Comparison of ENCODE assay signal across 12 mouse cellular contexts in genomic region chr16:18464271-18464670, GRCm38 (mm10). TPM values are rescaled to one million over a fixed set of nuclear protein-coding genes. Genes with fewer than 3 reads are reported as not detected.
DNase-seq lines count a peak whose midpoint lies in the region; ATAC-seq and TF ChIP-seq lines count a peak whose summit lies in the region.
"Had no signal": no experiment of that assay in that cellular context is flagged by ENCODE, and none has a peak within 500 bp of the region (broad histone marks: within the 10 kb centered on the region; RNA-seq: fewer than 3 reads in every experiment).

No protein-coding gene starts in this region.

- H3K4me2 ChIP-seq in forebrain, postnatal 0 days (ENCODE audit: low read depth), result no peak overlapping the region
- H3K4me2 ChIP-seq: hindbrain, embryonic 15.5 days; lung, embryonic 15.5 days; neural tube, embryonic 13.5 days had no signal

- 0 out of 2 replicates have a peak overlapping the region, but pooled peaks have one; percentile 35 for H3K27ac ChIP-seq in forebrain, postnatal 0 days (ENCODE audit: low read depth, low read length)
- no peak overlapping the region for H3K27ac ChIP-seq in forebrain, embryonic 10.5 days
- H3K27ac ChIP-seq in thymus, adult 2 months (ENCODE audit: control insufficient read depth, insufficient read depth, low read length), result no peak overlapping the region
- H3K27ac ChIP-seq: hindbrain, embryonic 15.5 days; lung, embryonic 15.5 days; neural tube, embryonic 13.5 days had no signal

- TF ChIP-seq CTCF in forebrain, postnatal 0 days (IDR thresholded peaks at IDR 0.05; ENCODE audit: low read depth), result no peak
- no peak for TF ChIP-seq CTCF in thymus, adult 2 months (IDR thresholded peaks at IDR 0.05; ENCODE audit: borderline replicate concordance, control insufficient read depth, extremely low read depth, insufficient read depth, low read length, poor library complexity)

- DNase-seq in forebrain, postnatal 0 days, result no peak
- no peak for DNase-seq in forebrain, embryonic 10.5 days (ENCODE audit: extremely low spot score, low spot score)
- peak; percentile 34 for DNase-seq in thymus, adult 2 months
- DNase-seq in thymus, adult 18-20 months, result no peak
- peak; percentile 40 for DNase-seq in heart, postnatal 36 days
- peak; percentile 48 for DNase-seq in thymus, postnatal 25 days
- no peak for DNase-seq in MN1 (ENCODE audit: low spot score)
- DNase-seq in urinary bladder, postnatal 10 days (ENCODE audit: low spot score), result no peak
- DNase-seq: layer of hippocampus, postnatal 36 days had no signal

- no peak for ATAC-seq in forebrain, postnatal 0 days

- H3K27me3 ChIP-seq in forebrain, postnatal 0 days (ENCODE audit: insufficient read depth, low read length), result no peaks in the 10 kb centered on the region
- peaks cover 30% of the 10 kb centered on the region for H3K27me3 ChIP-seq in forebrain, embryonic 10.5 days (ENCODE audit: poor library complexity, severe bottlenecking)
- H3K27me3 ChIP-seq in thymus, adult 2 months (ENCODE audit: control insufficient read depth, insufficient read depth, low read length), result no peaks in the 10 kb centered on the region
- H3K27me3 ChIP-seq: hindbrain, embryonic 15.5 days; lung, embryonic 15.5 days had no signal

- no peak overlapping the region for H3K4me3 ChIP-seq in forebrain, postnatal 0 days (ENCODE audit: low read depth, low read length)
- no peak overlapping the region for H3K4me3 ChIP-seq in forebrain, embryonic 10.5 days
- no peak overlapping the region for H3K4me3 ChIP-seq in thymus, adult 2 months (ENCODE audit: control insufficient read depth, insufficient read depth, low read length)
- H3K4me3 ChIP-seq: hindbrain, embryonic 15.5 days; lung, embryonic 15.5 days; neural tube, embryonic 13.5 days had no signal

- H3K9ac ChIP-seq in forebrain, postnatal 0 days, result no peak overlapping the region
- H3K9ac ChIP-seq: hindbrain, embryonic 15.5 days; lung, embryonic 15.5 days; neural tube, embryonic 13.5 days had no signal

- intact Hi-C loops in heart, postnatal 36 days (cut with DNase I), result no loop called here

- no peaks in the 10 kb centered on the region for H3K9me3 ChIP-seq in forebrain, postnatal 0 days (ENCODE audit: low read length)
- no peaks in the 10 kb centered on the region for H3K9me3 ChIP-seq in forebrain, embryonic 10.5 days
- H3K9me3 ChIP-seq: hindbrain, embryonic 15.5 days; lung, embryonic 15.5 days; neural tube, embryonic 13.5 days had no signal

- no peaks in the 10 kb centered on the region for H3K36me3 ChIP-seq in forebrain, postnatal 0 days (ENCODE audit: insufficient read depth)
- H3K36me3 ChIP-seq in forebrain, embryonic 10.5 days (replicated peaks), result peaks cover 6% of the 10 kb centered on the region
- H3K36me3 ChIP-seq in thymus, adult 2 months (ENCODE audit: control insufficient read depth, insufficient read depth, low read length), result no peaks in the 10 kb centered on the region

- H3K4me1 ChIP-seq in forebrain, postnatal 0 days (ENCODE audit: insufficient read depth), result no peaks in the 10 kb centered on the region; the same call in 1 of the 2 replicates
- H3K4me1 ChIP-seq in forebrain, embryonic 10.5 days, result peaks cover 36% of the 10 kb centered on the region
- peaks cover 49% of the 10 kb centered on the region for H3K4me1 ChIP-seq in thymus, adult 2 months (replicated peaks; ENCODE audit: control insufficient read depth, insufficient read depth, low read length)

- 68% methylated on average over 3 of the region's 3 CpGs for WGBS in forebrain, postnatal 0 days
- 77% methylated on average over 3 of the region's 3 CpGs for WGBS in forebrain, embryonic 10.5 days
- WGBS in thymus, adult 2 months, result 27% methylated on average over 3 of the region's 3 CpGs

- TF ChIP-seq POLR2A in thymus, adult 2 months (IDR thresholded peaks at IDR 0.05; ENCODE audit: control insufficient read depth, extremely low read depth, insufficient read depth, low read length, poor library complexity), result no peak

RNA-seq across cellular contexts. Expression of gene Gnb1l, which starts 34.2 kb away (rescaled TPM):
- 12.3 and 13.0 TPM in 2 replicates for total RNA-seq in forebrain, postnatal 0 days (2014; rRNA removed)
- 16.9 and 20.7 TPM in 2 replicates for polyA plus RNA-seq in forebrain, postnatal 0 days (2015; fragmentation: Nextera tagmentation; extraction: Ambion mirVana)
- 17.2 and 22.5 TPM in 2 replicates for polyA plus RNA-seq in forebrain, embryonic 10.5 days (2016; fragmentation: Nextera tagmentation; extraction: Ambion mirVana)
- 38.7 and 48.9 TPM in 2 replicates for polyA plus RNA-seq in thymus, adult 2 months (2012; rRNA removed)
- 1 to 10 TPM; 5.2 to 5.4 TPM for total RNA-seq in heart, postnatal 36 days (2021)

RNA-seq across cellular contexts. Expression of gene Rtl10, which starts 34.4 kb away (rescaled TPM):
- 3.8 and 7.7 TPM in 2 replicates for total RNA-seq in forebrain, postnatal 0 days (2014; rRNA removed)
- 2.5 and 2.9 TPM in 2 replicates for polyA plus RNA-seq in forebrain, postnatal 0 days (2015; fragmentation: Nextera tagmentation; extraction: Ambion mirVana)
- polyA plus RNA-seq in forebrain, embryonic 10.5 days (2016; fragmentation: Nextera tagmentation; extraction: Ambion mirVana), result 2.3 and 3.1 TPM in 2 replicates
- polyA plus RNA-seq in thymus, adult 2 months (2012; rRNA removed), result 47.0 and 63.6 TPM in 2 replicates
- total RNA-seq in heart, postnatal 36 days (2021), result 1 to 10 TPM; 3.6 to 4.6 TPM

RNA-seq across cellular contexts. Expression of gene Comt, which starts 37.6 kb away (rescaled TPM):
- 65.6 and 68.4 TPM in 2 replicates for total RNA-seq in forebrain, postnatal 0 days (2014; rRNA removed)
- polyA plus RNA-seq in forebrain, postnatal 0 days (2015; fragmentation: Nextera tagmentation; extraction: Ambion mirVana), result 79.9 and 105 TPM in 2 replicates
- polyA plus RNA-seq in forebrain, embryonic 10.5 days (2016; fragmentation: Nextera tagmentation; extraction: Ambion mirVana), result 58.1 and 60.1 TPM in 2 replicates
- 104 and 108 TPM in 2 replicates for polyA plus RNA-seq in thymus, adult 2 months (2012; rRNA removed)
- 100 to 1,000 TPM; 130 to 150 TPM for total RNA-seq in heart, postnatal 36 days (2021)

RNA-seq across cellular contexts. Expression of gene Txnrd2, which starts 38.1 kb away (rescaled TPM):
- total RNA-seq in forebrain, postnatal 0 days (2014; rRNA removed), result 9.7 and 11.5 TPM in 2 replicates
- polyA plus RNA-seq in forebrain, postnatal 0 days (2015; fragmentation: Nextera tagmentation; extraction: Ambion mirVana), result 28.0 and 34.4 TPM in 2 replicates
- 31.6 and 35.1 TPM in 2 replicates for polyA plus RNA-seq in forebrain, embryonic 10.5 days (2016; fragmentation: Nextera tagmentation; extraction: Ambion mirVana)
- polyA plus RNA-seq in thymus, adult 2 months (2012; rRNA removed), result 10.6 and 10.7 TPM in 2 replicates
- 10 to 100 TPM; 41.0 to 42.8 TPM for total RNA-seq in heart, postnatal 36 days (2021)

Comparison
In these comparisons a context has a peak if more than half of its experiments do, and no peak if none do; other contexts are left out.
1. DNase-seq: peak in thymus, adult 2 months (single experiment), heart, postnatal 36 days (2 of 2) and thymus, postnatal 25 days (single experiment); none in forebrain, postnatal 0 days (single experiment), forebrain, embryonic 10.5 days (single experiment), thymus, adult 18-20 months (0 of 2), MN1 (single experiment) and urinary bladder, postnatal 10 days (single experiment).
2. RNA of gene Rtl10, which starts 34.4 kb away (polyA plus RNA-seq): 47.0 to 63.6 TPM in thymus, adult 2 months; 2.5 to 2.9 TPM in forebrain, postnatal 0 days and 2.3 to 3.1 TPM in forebrain, embryonic 10.5 days; every median in the first group is over 10 times any median in the second.